Mouse (Mus musculus) CD4-positive helper T cell, adult 2 months (primary cell): ENCODE results near the gene Pcgf1.

Experiments
- DNase-seq: peaks from one replicate; pipeline ENCODE4 v3.0.0-alpha.2; 2012; ENCODE audit warnings: low read depth, missing footprints, low spot score

Pcgf1 gene

GRCm38 (mm10) chr6:83122961-83123360, 45.3 kb downstream of the Pcgf1 start:
- DNase-seq = no peak

- DNase-seq = peak; percentile 96
Observed at GRCm38 (mm10) chr6:83124851-83125312, 47.2 kb downstream of the Pcgf1 start.

DNA sequence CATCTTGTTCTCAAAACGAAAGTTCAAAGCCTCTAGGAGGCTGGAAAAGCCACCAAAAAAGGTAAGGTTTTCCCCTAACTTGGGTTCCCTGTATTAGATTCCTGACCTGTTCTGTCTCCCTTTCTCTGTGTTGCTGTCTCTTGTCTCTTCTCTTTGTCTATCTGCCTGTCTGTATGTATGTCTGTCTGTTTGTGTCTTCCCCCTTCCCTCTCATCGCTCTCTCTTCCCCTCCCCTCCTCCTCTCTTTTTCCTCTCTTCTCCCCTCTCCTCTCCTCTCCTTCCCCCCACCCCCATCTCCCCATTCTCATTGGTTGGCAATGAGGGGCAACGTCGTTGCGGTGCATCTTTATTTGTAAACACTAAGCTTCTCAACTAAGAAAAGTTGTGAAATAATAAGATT, 47.7 kb downstream of the Pcgf1 start, which contains the start of gene Ino80b:
Gene Ino80b, minus strand, starts transcription at position 101 of the 400 bp plus-strand sequence.
- no peak for DNase-seq

GRCm38 (mm10) chr6:83127419-83127818, 49.8 kb downstream of the Pcgf1 start:
- DNase-seq = no peak
